34 mouse cellular contexts compared by ENCODE assay signal in genomic region chr13:99088285-99088684, GRCm38 (mm10).
DNase-seq lines count a peak whose midpoint lies in the region; ATAC-seq and TF ChIP-seq lines count a peak whose summit lies in the region.
"Had no signal": no experiment of that assay in that cellular context is flagged by ENCODE, and none has a peak within 500 bp of the region (broad histone marks: within the 10 kb centered on the region; RNA-seq: fewer than 3 reads in every experiment).

No protein-coding gene starts in this region.

- WGBS in liver, embryonic 12.5 days (ENCODE audit: insufficient replicate concordance) = 63% methylated on average over 4 of the region's 4 CpGs
- 68% methylated on average over 4 of the region's 4 CpGs for WGBS in liver, postnatal 0 days (ENCODE audit: insufficient replicate concordance)
- WGBS in liver, embryonic 14.5 days (ENCODE audit: insufficient replicate concordance) = 56% methylated on average over 4 of the region's 4 CpGs
- WGBS in cerebellum, adult 2 months = 86% methylated on average over 4 of the region's 4 CpGs

- no peak for TF ChIP-seq POLR2A in cerebellum, adult 2 months (IDR thresholded peaks at IDR 0.05; ENCODE audit: borderline replicate concordance, insufficient read depth, low read length)

- no peak for TF ChIP-seq EP300 in liver, postnatal 0 days (IDR thresholded peaks at IDR 0.05; ENCODE audit: low read depth)
- TF ChIP-seq EP300 in liver, embryonic 14.5 days (IDR thresholded peaks at IDR 0.05; ENCODE audit: low read depth) = no peak

- H3K4me3 ChIP-seq in gastrocnemius, adult 2 months = no peak overlapping the region
- H3K4me3 ChIP-seq in liver, embryonic 12.5 days = no peak overlapping the region
- no peak overlapping the region for H3K4me3 ChIP-seq in liver, postnatal 0 days (ENCODE audit: low read depth, low read length)
- H3K4me3 ChIP-seq in liver, embryonic 14.5 days (ENCODE audit: insufficient read depth in 1 of 2, low read depth in 2 of 2, low read length in 2 of 2) = no peak overlapping the region
- no peak overlapping the region for H3K4me3 ChIP-seq in cerebellum, adult 2 months (replicated peaks; ENCODE audit: insufficient read depth, low read depth, low read length)
- H3K4me3 ChIP-seq: embryonic facial prominence, embryonic 13.5 days; forebrain, embryonic 12.5 days; heart, embryonic 13.5 days; left cerebral cortex, adult 2 months; limb, embryonic 12.5 days; midbrain, embryonic 10.5 days; neural tube, embryonic 13.5 days had no signal

- peaks cover 6% of the 10 kb centered on the region; the same call in 1 of the 2 replicates for H3K27me3 ChIP-seq in liver, embryonic 12.5 days (replicated peaks)
- no peaks in the 10 kb centered on the region for H3K27me3 ChIP-seq in liver, postnatal 0 days (ENCODE audit: insufficient read depth, low read length)
- H3K27me3 ChIP-seq in liver, embryonic 14.5 days (ENCODE audit: control insufficient read depth, insufficient read depth, low read length) = no peaks in the 10 kb centered on the region
- H3K27me3 ChIP-seq in cerebellum, adult 2 months (ENCODE audit: control insufficient read depth, insufficient read depth, low read length) = no peaks in the 10 kb centered on the region
- H3K27me3 ChIP-seq: embryonic facial prominence, embryonic 13.5 days; forebrain, embryonic 12.5 days; heart, embryonic 13.5 days; limb, embryonic 12.5 days; neural tube, embryonic 13.5 days had no signal

- intact Hi-C loops in gastrocnemius, adult 2 months (cut with DNase I) = no loop called here
- intact Hi-C loops in gastrocnemius, postnatal 36 days (cut with DNase I) = no loop called here

- H3K27ac ChIP-seq in gastrocnemius, adult 2 months = peak overlapping the region; percentile 90
- H3K27ac ChIP-seq in liver, embryonic 12.5 days = no peak overlapping the region
- no peak overlapping the region for H3K27ac ChIP-seq in liver, postnatal 0 days (ENCODE audit: low read depth)
- no peak overlapping the region for H3K27ac ChIP-seq in liver, embryonic 14.5 days
- H3K27ac ChIP-seq in cerebellum, adult 2 months (ENCODE audit: insufficient read depth, low read length) = no peak overlapping the region
- H3K27ac ChIP-seq: embryonic facial prominence, embryonic 13.5 days; forebrain, embryonic 12.5 days; heart, embryonic 13.5 days; left cerebral cortex, adult 2 months; limb, embryonic 12.5 days; midbrain, embryonic 10.5 days; neural tube, embryonic 13.5 days; stomach, postnatal 0 days had no signal

- TF ChIP-seq CTCF in gastrocnemius, adult 2 months (IDR thresholded peaks at IDR 0.05) = no peak
- TF ChIP-seq CTCF in liver, postnatal 0 days (IDR thresholded peaks at IDR 0.05; ENCODE audit: low read depth) = no peak
- TF ChIP-seq CTCF in liver, embryonic 14.5 days (IDR thresholded peaks at IDR 0.05; ENCODE audit: low read depth) = no peak
- TF ChIP-seq CTCF in cerebellum, adult 2 months (IDR thresholded peaks at IDR 0.05; ENCODE audit: borderline replicate concordance, insufficient read depth, low read depth, low read length) = no peak

- H3K4me1 ChIP-seq in liver, embryonic 12.5 days = peaks cover 16% of the 10 kb centered on the region
- H3K4me1 ChIP-seq in liver, postnatal 0 days (ENCODE audit: insufficient read depth) = peaks cover 3% of the 10 kb centered on the region; the same call in 1 of the 2 replicates
- H3K4me1 ChIP-seq in liver, embryonic 14.5 days (replicated peaks; ENCODE audit: control insufficient read depth in 2 of 2, insufficient read depth in 2 of 2, low read length in 1 of 2) = peaks cover 2 to 4% of the 10 kb centered on the region in 2 experiments; a peak in 2 of 4 replicates
- H3K4me1 ChIP-seq in cerebellum, adult 2 months (ENCODE audit: control insufficient read depth, insufficient read depth, low read length) = 0 out of 2 replicates have a peak, but pooled peaks cover 1% of the 10 kb centered on the region

- no peak overlapping the region for H3K9ac ChIP-seq in liver, embryonic 12.5 days
- no peak overlapping the region for H3K9ac ChIP-seq in liver, postnatal 0 days (replicated peaks)
- no peak overlapping the region for H3K9ac ChIP-seq in liver, embryonic 14.5 days (replicated peaks)
- H3K9ac ChIP-seq: embryonic facial prominence, embryonic 13.5 days; forebrain, embryonic 12.5 days; forebrain, postnatal 0 days; heart, embryonic 13.5 days; limb, embryonic 12.5 days; neural tube, embryonic 13.5 days had no signal

- ATAC-seq in liver, embryonic 12.5 days = peak; percentile 54; the same call in 1 of the 2 replicates
- ATAC-seq in liver, postnatal 0 days = no peak
- peak; percentile 41; the same call in 1 of the 2 replicates for ATAC-seq in liver, embryonic 14.5 days (ENCODE audit: insufficient read depth)
- ATAC-seq: CD4-positive, CD25-positive, alpha-beta regulatory T cell, adult 4 months; forebrain, postnatal 0 days; hindbrain, embryonic 16.5 days; lung, postnatal 0 days; midbrain, embryonic 16.5 days had no signal

- H3K36me3 ChIP-seq in liver, embryonic 12.5 days = no peaks in the 10 kb centered on the region
- no peaks in the 10 kb centered on the region for H3K36me3 ChIP-seq in liver, postnatal 0 days (replicated peaks; ENCODE audit: insufficient read depth, low read length)
- no peaks in the 10 kb centered on the region for H3K36me3 ChIP-seq in liver, embryonic 14.5 days (replicated peaks; ENCODE audit: control insufficient read depth, insufficient read depth, low read depth)
- H3K36me3 ChIP-seq: embryonic facial prominence, embryonic 13.5 days; forebrain, embryonic 12.5 days; heart, embryonic 13.5 days; limb, embryonic 12.5 days; midbrain, embryonic 10.5 days; neural tube, embryonic 13.5 days had no signal

- no peak for DNase-seq in gastrocnemius, adult 2 months
- no peak for DNase-seq in gastrocnemius, postnatal 36 days
- DNase-seq in liver, postnatal 0 days = no peak
- peak; percentile 73 for DNase-seq in 416B (ENCODE audit: low read depth)
- no peak for DNase-seq in liver, embryonic 14.5 days (ENCODE audit: low read depth in 3 of 3, low spot score in 3 of 3)
- DNase-seq in left cerebral cortex, adult 11 months (ENCODE audit: low spot score) = no peak
- DNase-seq in cerebellum, adult 2 months = no peak
- DNase-seq: adrenal gland, adult 8-10 months; cerebellum, adult 9-10 months; cerebellum, postnatal 36 days; forebrain, postnatal 0 days; gastrocnemius, postnatal 10 days; heart, postnatal 10 days; kidney, adult 8-10 months; kidney, postnatal 10 days; layer of hippocampus, adult 9-11 months; lung, adult 18-20 months; lung, postnatal 4 days; right cerebral cortex, postnatal 4 days; thymus, adult 18-20 months; thymus, postnatal 36 days had no signal

- no peak overlapping the region for H3K4me2 ChIP-seq in liver, embryonic 12.5 days
- H3K4me2 ChIP-seq in liver, postnatal 0 days (ENCODE audit: low read depth, low read length) = no peak overlapping the region
- H3K4me2 ChIP-seq in liver, embryonic 14.5 days (ENCODE audit: low read depth) = no peak overlapping the region
- H3K4me2 ChIP-seq: embryonic facial prominence, embryonic 13.5 days; forebrain, embryonic 12.5 days; heart, embryonic 13.5 days; limb, embryonic 12.5 days; neural tube, embryonic 13.5 days had no signal

- no peaks in the 10 kb centered on the region for H3K9me3 ChIP-seq in liver, embryonic 12.5 days (replicated peaks)
- H3K9me3 ChIP-seq in liver, postnatal 0 days (ENCODE audit: low read length) = no peaks in the 10 kb centered on the region
- H3K9me3 ChIP-seq in liver, embryonic 14.5 days (ENCODE audit: control insufficient read depth, low read length) = no peaks in the 10 kb centered on the region
- H3K9me3 ChIP-seq: embryonic facial prominence, embryonic 13.5 days; forebrain, embryonic 12.5 days; heart, embryonic 13.5 days; limb, embryonic 12.5 days; midbrain, embryonic 10.5 days; neural tube, embryonic 13.5 days had no signal
